Mouse (Mus musculus) cortical plate, adult 2 months (tissue): ENCODE data around the gene D8Ertd738e.

Experiments
- CTCF ChIP-seq: fragments of 200-500 bp; IDR thresholded peaks from 2 replicates; pipeline ENCODE4 v1.5.1; 2011; ENCODE audit warnings: mild to moderate bottlenecking, control low read depth, low read length; ENCODE audit not compliant: insufficient read depth; ENCODE audit errors: extremely low read depth
- POLR2A ChIP-seq: fragments of 200-500 bp; IDR thresholded peaks from 2 replicates; pipeline ENCODE4 v1.6.1; 2011; ENCODE audit warnings: mild to moderate bottlenecking, low read length, control low read depth; ENCODE audit not compliant: insufficient read depth; ENCODE audit errors: extremely low read depth

GRCm38 (mm10) chr8:84203975-84204772 is 45.3 kb downstream of the D8Ertd738e start:
- no peak for TF ChIP-seq POLR2A
- 0 out of 2 replicates have a peak, but pooled peaks have one; percentile 11 for TF ChIP-seq CTCF
